Mouse (Mus musculus) v-Abl transformed pro-B cells (cell line): ENCODE measurements at regions not wholly inside any gene's neighbourhood (a gene's known extent, or its start where the extent isn't known, plus 50 kb on each side); places are given as distances from the start of the nearest gene placed in this dataset.

Experiments used
- in situ Hi-C, 2 experiments: fragments of 400-800 bp; cut with MboI; formaldehyde crosslinking; loops; one replicate each; pipeline ENCODE4 v1.15.1; 2025; ENCODE audit not compliant: unreplicated experiment in 2 of 2

DNA sequence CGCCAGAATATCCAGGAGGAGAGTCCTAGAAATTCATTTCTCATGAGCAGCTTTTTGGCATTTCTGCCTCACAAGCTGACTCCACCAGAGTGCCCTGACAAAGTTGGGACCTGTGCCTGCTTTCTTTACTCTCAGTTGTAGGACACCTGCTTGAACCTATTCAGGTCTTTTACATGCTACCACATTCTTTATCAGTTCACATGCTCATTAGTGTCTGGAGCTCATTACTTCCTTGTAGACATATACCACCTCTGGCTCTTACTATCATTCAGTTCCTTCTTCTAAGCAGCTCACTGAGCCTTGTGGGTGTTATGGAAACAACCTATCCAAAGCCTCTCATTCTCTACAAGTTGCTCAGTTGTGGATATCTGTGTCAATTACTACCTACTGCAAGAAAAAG lies 363.4 kb upstream of the Gm5150 start:
- in situ Hi-C loops, result no loop called here

DNA sequence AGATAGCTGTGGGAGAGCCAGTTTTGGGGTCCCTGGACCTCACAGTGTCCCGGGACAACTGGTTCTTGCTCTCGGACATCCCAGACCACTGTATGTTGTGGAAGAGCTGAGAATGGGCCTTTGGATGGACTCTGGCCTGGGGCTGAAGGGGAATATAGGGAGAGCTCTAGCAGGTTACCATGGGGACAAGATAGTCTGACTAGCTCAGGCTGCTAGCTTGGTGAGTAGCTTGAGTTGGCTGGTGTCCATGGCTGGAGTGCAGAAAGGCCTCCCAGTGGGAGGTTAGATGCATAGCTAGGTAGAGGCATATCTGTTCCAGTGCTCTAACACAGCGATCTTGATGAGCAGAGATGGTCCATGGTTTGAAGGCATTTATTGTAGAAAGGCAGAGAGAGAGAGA lies 356.9 kb upstream of the Gm5150 start:
- in situ Hi-C loops, result no loop called here

- in situ Hi-C loops, result no loop called here
These were observed 352.8 kb upstream of the Gm5150 start for GRCm38 (mm10) chr3:16358999-16359398.

- in situ Hi-C loops, result no loop called here
These were observed 324.5 kb upstream of the Gm5150 start for GRCm38 (mm10) chr3:16330750-16331149.

DNA sequence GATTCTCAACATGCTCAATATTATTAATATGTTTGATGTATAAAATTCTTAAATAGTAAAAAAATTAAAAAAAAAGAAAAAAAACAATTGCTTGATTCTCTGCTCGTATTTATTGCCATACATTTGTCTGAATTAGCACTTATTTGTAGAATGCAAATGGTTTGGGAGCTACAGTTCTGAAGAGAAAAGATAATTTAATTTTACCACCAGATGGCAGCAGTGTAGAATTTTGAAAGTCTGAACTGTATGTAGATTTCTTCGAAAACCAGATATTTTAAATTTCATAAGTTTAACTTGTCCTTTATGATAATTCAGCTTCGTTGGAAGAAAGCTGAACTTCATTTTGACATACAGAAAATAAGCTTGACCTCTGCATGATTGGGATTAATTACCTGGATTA lies 304.6 kb upstream of the Gm5150 start:
- in situ Hi-C loops, result loop anchor here in 1 of 2 experiments (10.0 kb wide), 1 partner anchor 1514 kb away; no protein-coding TSS in a partner anchor

DNA sequence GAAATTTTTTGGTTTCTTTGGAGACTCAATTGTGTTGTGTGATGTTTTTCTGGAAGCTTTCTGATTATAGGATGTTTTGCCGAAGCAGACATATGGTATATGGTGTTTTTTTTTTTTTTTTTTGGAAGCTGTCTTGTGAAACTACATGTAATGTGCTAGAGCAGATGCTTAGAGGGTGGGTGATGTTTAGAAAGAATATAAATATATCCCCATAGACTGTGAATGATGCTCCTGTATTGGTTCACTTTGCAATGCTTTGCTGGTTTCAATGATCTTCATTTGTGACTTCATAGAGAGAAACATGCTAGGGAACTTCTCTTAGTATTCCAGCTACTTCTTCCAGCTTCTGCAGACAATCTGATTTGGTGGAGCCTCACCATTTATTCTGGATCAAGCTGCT lies 271.2 kb upstream of the Gm5150 start:
- in situ Hi-C loops, result no loop called here
